Mouse (Mus musculus) left cerebral cortex, adult 11 months (tissue): ENCODE data around the gene Edem3.
"Not testable (repeated sequence)": the region's sequence is repeated elsewhere in the genome, so short reads cannot be mapped to it uniquely, and the experiment has no call there.

Source experiments
- DNase-seq: peaks from one replicate; pipeline ENCODE4 v3.0.0; 2022; ENCODE audit warnings: low spot score

The Edem3 gene

DNA sequence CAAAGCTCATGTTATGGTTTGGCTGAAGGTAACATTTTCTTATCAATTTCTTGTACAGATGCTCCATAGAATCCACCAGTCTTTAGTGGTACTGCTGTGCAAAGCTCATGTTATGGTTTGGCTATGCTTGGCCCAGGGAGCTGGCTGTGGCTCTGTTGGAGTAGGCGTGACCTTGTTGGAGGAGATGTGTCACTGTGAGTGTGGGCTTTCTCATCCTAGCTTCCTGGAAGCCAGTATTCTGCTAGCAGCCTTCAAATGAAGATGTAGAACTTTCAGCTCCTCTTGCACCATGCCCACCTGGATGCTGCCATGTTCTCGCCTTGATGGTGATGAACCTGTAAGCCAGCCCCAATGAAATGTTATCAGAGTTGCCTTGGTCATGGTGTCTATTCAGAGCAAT lies 5.3 kb upstream of the Edem3 start:
- not testable (repeated sequence) for DNase-seq

DNA sequence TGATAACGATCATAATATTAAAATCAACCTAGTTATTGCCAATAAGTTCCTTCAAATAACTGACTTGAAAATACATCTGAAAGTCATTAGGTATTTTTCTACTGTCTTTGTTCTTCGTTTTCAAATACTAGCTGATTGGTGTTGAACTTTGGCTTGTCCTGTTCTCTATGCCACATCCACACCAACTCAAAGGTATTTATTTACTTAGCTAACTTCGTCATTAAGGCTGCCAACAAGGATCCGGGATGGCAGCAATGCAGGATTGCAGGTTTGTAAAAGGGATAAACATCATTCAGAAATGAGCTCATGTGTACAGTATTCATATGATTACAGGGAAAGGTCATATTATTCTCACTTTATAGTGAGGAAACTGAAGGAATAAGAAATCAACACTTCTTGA lies 2.2 kb upstream of the Edem3 start:
- DNase-seq = no peak

GRCm38 (mm10) chr1:151753374-151753929 lies 1.7 kb upstream of the Edem3 start:
- no peak for DNase-seq

DNA sequence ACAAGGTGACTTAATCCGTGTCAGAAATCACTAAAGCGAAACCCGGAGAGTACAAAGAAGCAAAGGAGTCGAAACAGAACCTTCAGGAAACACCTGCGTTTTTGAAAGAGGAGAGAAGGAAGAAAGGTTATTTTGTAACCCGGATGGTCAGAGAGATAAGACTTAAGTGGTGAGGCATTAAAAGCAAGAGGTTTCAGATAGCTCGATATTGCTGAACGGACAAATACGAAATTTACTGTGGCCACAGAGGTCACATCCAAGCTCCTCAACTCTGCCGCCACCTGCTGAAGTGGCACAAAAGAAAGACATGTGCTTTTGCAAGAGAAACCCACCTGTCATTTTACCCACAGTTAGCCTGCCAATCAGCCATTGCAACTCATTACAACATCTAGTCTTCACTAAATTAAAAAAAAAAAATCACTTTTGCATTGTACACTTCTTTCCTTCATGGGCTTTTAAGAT lies 1.1 kb upstream of the Edem3 start:
- no peak for DNase-seq

- DNase-seq = no peak
Measured at GRCm38 (mm10) chr1:151755660-151756424, 671 bp downstream of the Edem3 start.

GRCm38 (mm10) chr1:151756425-151756728 lies 1.2 kb downstream of the Edem3 start:
- DNase-seq = no peak

GRCm38 (mm10) chr1:151758301-151758700 lies 3.1 kb downstream of the Edem3 start:
- no peak for DNase-seq

DNA sequence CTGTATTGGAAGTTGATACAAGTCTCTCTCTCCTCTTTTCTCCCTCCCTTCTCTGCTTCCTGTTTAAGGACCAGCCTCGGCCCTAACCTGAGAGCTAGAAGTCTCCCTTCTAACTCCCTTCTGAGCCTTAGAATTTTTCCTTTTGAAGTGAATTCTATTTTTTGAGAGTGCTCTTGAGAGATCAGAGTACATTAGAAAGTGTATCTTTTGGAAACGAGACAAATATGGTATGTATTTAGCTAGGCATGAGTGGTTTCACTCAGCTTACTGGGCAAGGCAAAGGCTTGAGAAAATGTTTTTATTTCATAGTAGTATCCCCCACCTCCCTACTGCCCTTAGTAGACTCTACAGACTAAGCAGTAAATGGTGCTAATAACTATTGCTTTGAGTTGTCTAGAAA lies 3.8 kb downstream of the Edem3 start:
- DNase-seq = no peak

GRCm38 (mm10) chr1:151764236-151764635 lies 9.1 kb downstream of the Edem3 start:
- DNase-seq = no peak

GRCm38 (mm10) chr1:151766166-151766565 lies 11.0 kb downstream of the Edem3 start:
- DNase-seq = no peak

DNA sequence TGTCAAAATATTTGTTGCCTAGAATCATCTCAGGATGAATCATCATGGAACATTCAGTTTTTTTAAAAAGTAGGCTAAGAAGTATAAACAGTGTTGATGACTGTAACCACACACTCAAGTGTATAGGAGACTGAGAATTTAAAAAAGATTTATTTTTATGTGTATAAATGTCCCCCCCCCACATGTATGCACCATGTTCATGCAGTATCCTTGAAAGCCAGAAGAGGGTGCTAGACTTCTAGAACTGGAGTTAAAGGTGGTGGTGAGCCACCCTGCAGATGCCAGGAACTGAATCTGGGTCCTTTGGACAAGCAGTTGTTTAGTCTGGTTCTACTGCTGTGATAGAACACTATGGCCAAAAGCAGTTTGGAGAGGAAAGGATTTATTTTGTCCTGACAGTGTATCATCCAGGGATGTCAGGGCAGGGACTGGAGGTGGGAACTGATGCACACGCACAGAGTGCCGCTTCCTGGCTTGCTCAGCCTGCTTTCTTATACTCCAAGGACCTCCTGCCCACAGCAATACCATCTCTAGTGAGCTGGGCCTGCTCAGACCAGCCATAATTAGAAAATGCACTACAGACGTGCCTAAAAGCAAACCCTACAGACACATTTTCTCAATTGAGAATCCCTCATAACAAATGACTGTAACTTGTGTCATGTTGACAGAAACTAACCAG lies 11.9 kb downstream of the Edem3 start:
- DNase-seq = no peak

GRCm38 (mm10) chr1:151769200-151769913 lies 14.2 kb downstream of the Edem3 start:
- DNase-seq = no peak

- peak; percentile 25 for DNase-seq
Measured at GRCm38 (mm10) chr1:151777616-151778015, 22.4 kb downstream of the Edem3 start.

DNA sequence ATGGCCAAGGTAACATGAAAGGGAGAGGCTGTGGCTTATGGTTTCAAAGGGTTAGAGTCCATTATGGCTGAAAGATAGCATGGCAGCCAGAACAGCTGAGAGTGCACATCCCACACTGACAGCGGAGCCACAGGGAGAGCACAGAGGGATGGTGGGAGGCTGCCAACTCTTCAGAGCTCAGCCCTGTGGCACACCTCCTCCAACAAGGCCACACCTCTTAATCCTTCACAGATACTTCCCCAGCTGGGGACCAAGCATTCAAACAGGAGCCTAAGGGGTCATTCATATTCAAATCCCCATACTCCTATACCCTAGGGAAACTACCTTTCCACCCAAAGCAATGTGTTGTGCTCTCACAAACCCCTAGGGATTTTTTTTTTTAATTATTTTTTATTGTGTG lies 23.4 kb downstream of the Edem3 start:
- DNase-seq = no peak

DNA sequence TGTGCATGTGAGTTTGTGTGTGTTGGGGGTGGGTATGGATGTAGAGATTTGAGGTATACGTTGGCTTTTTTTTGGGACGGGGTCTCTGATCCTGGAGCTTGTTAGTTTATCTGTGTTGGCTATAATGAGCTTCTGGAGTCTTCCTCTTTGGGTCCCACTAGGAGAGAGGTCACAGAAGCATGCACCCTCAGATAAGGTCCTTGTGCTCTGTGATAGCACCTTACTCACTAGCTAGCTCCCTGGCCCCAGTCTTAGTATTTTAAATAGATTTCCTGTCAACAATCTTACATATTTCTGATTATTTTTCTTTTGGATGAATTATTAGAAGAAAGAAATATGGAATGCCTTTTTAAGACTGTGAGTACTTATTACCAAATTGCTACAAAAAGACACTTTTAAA lies 24.1 kb downstream of the Edem3 start:
- no peak for DNase-seq

- DNase-seq = no peak
Measured at GRCm38 (mm10) chr1:151781447-151781846, 26.3 kb downstream of the Edem3 start.

GRCm38 (mm10) chr1:151783403-151783802 lies 28.2 kb downstream of the Edem3 start:
- DNase-seq = no peak

DNA sequence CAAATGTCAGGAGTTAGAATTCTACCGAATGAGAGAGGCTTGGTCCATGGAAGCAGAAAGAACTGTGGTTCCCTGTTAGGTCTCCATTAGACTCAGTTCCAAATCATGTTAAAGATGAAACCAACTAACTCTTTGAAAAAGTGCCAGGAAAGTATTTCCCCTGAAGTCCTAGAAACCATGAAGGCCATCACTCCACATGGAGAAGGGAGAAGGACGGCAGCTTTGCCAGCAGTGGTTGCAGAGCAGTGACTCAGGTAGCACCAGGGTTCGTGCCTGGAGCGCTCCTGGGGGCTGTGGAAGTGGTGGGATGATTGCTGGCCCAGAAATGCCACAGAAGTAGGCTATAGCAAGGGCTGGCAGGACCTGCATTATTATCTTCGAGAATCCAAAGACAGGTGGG lies 31.2 kb downstream of the Edem3 start:
- no peak for DNase-seq

DNA sequence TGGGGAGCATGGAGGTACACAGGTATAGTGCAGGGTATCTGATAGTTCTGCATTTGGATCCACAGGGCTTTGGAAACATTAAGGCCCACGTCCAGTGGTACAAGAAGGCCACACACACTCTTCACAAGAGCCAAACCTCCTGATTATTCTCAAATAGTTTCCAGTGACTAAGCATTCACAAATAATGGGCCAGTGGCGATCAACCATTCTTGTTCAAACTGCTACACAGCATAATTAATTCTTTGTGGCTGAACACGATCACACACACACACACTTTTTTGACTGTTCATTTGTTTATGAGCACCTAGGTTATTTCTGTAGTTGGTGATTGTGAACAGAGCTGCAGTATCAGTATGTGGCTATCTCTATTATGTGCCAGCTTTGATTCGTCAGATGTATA lies 34.0 kb downstream of the Edem3 start:
- DNase-seq = no peak

GRCm38 (mm10) chr1:151792076-151792475 lies 36.9 kb downstream of the Edem3 start:
- not testable (repeated sequence) for DNase-seq

DNA sequence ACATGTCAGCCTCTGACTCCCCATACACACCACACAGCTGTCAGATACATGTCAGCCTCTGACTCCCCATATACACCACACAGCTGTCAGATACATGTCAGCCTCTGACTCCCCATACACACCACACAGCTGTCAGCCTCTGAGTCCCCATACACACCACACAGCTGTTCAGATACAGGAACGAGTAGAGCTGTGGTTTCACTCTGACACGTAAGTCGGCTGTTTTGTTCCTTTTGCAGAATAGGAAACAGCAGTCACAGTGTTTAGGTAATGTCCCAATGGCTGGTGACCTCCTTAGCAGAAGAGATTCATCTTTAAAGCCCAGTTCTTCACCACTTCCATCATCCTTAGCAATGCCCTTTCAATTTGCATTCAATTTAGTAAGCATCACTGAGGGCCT lies 47.6 kb downstream of the Edem3 start:
- not testable (repeated sequence) for DNase-seq

- no peak for DNase-seq
Measured at GRCm38 (mm10) chr1:151807286-151807685, 52.1 kb downstream of the Edem3 start.
